Mouse (Mus musculus) midbrain, postnatal 0 days (tissue): Measurements from ENCODE around the gene Amfr. TPM values are rescaled to one million over a fixed set of nuclear protein-coding genes. Genes with fewer than 3 reads are reported as not detected.

ENCODE experiments used
- ATAC-seq: fragments of 200-750 bp; cut with Nextera tagmentation; 2 replicates; pipeline ENCODE4 v1.8.0; 2017; ENCODE audit warnings: moderate number of reproducible peaks, mild to moderate bottlenecking, moderate TSS enrichment, moderate library complexity; ENCODE audit not compliant: low FRiP score
- DNase-seq: peaks from one replicate; pipeline ENCODE4 v3.0.0-alpha.2; 2015; ENCODE audit warnings: low spot score
- H3K27ac ChIP-seq: fragments of 300-500 bp; sonication (generic); 2 replicates; pipeline ENCODE4 v1.5.1; 2014; ENCODE audit warnings: low read depth, mild to moderate bottlenecking, low read length, mixed read lengths
- H3K27me3 ChIP-seq: fragments of 300-500 bp; sonication (generic); 2 replicates; pipeline ENCODE4 v1.6.1; 2014; ENCODE audit warnings: low read length, control low read depth, mixed read lengths; ENCODE audit not compliant: insufficient read depth
- H3K36me3 ChIP-seq: fragments of 300-500 bp; sonication (generic); 2 replicates; pipeline ENCODE4 v1.6.1; 2014; ENCODE audit warnings: low read length, control low read depth, mixed read lengths; ENCODE audit not compliant: insufficient read depth
- H3K4me1 ChIP-seq: fragments of 300-500 bp; sonication (generic); 2 replicates; pipeline ENCODE4 v1.6.1; 2014; ENCODE audit warnings: mild to moderate bottlenecking, control low read depth, antibody characterized with exemption, low read length, mixed read lengths; ENCODE audit not compliant: insufficient read depth
- H3K4me2 ChIP-seq: fragments of 300-500 bp; sonication (generic); 2 replicates; pipeline ENCODE4 v1.6.1; 2014; ENCODE audit warnings: low read depth, mild to moderate bottlenecking, low read length, mixed read lengths; ENCODE audit not compliant: poor library complexity, severe bottlenecking
- H3K4me3 ChIP-seq: fragments of 300-500 bp; sonication (generic); 2 replicates; pipeline ENCODE4 v1.5.1; 2014; ENCODE audit warnings: low read depth, mild to moderate bottlenecking, low read length, moderate library complexity
- H3K9ac ChIP-seq: fragments of 300-500 bp; sonication (generic); replicated peaks from 2 replicates; pipeline ENCODE4 v1.6.1; 2014; ENCODE audit warnings: mild to moderate bottlenecking, low read length, moderate library complexity, mixed read lengths; ENCODE audit not compliant: poor library complexity, severe bottlenecking
- H3K9me3 ChIP-seq: fragments of 300-500 bp; sonication (generic); 2 replicates; pipeline ENCODE4 v1.6.1; 2016; ENCODE audit warnings: low read length, control low read depth
- CTCF ChIP-seq: IDR thresholded peaks from 2 replicates; pipeline ENCODE4 v1.5.1; 2016; ENCODE audit warnings: antibody characterized with exemption, mild to moderate bottlenecking
- WGBS: fragments of 180-500 bp; shearing (Covaris S2); extraction: QIAGEN DNeasy Blood & Tissue Kit; methylation state at CpG from one replicate; pipeline ENCODE4 v1.1.7; 2014; 5-methylcytosine and 5-hydroxymethylcytosine counted together
- polyA plus RNA-seq: library from polyadenylated mRNA; unstranded; fragments of >200 nt; fragmentation: Nextera tagmentation; extraction: Ambion mirVana; gene quantifications from 2 replicates; pipeline ENCODE4 v1.2.1, GENCODE M21; 2015
- total RNA-seq: library from RNA; depleted of rRNA; stranded (reverse); fragments of >200 nt; gene quantifications from 2 replicates; pipeline ENCODE4 v1.2.3, GENCODE M21; 2014

The Amfr gene
- total and polyA plus RNA-seq, 2 experiments from 2014 or later, result 84.8 to 227 TPM

DNA sequence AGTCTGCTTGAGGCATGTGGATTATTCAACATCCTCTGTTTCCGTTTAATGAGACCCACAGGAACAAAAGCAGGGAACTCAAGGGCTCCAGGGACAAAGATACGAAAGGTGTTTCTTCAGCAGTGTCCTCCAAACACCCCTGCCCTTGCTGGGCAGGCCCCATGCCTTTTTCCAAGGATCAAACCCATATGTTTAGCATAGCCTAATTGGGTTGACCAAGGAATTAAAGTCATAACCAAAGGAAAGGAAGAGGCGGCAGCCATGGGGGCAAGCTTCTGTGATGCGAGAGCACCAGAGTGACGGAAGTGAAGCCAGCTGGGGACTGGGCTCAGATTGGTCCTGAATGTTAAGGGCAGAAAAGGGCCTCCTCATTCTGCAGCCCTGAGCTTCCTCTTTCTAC lies 40.4 kb downstream of the Amfr start:
- TF ChIP-seq CTCF, result no peak
- DNase-seq (no peak), ATAC-seq (no peak)
- H3K4me3 ChIP-seq, result no peak overlapping the region
- peaks cover 61% of the 10 kb centered on the region for H3K36me3 ChIP-seq
- H3K4me2 ChIP-seq, result no peak overlapping the region
- H3K27ac ChIP-seq, result no peak overlapping the region
- H3K4me1 ChIP-seq, result no peaks in the 10 kb centered on the region
- H3K27me3 ChIP-seq, result no peaks in the 10 kb centered on the region
- no peak overlapping the region for H3K9ac ChIP-seq
- WGBS, result 76% methylated on average over 5 of the region's 5 CpGs
- H3K9me3 ChIP-seq, result no peaks in the 10 kb centered on the region

DNA sequence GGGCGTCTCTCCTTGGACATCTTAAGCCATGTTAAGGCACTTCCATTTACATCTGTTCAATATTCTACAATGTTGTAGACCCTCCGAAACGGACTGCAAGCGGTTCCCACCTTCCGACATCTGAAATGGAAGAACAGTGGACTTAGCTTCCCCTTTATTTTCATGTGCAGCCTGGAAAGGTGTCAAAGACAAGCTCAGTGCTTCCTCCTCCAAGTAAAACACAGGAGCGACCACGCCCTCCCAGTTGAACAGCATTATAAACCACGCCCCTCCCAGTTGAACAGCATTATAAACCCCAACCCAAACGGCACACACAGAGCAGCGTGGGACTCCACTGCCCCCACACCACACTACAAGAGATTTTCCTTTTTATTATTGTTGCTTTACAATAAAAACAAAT lies 41.2 kb downstream of the Amfr start:
- no peak overlapping the region for H3K27ac ChIP-seq
- ATAC-seq (no peak), DNase-seq (no peak)
- no peaks in the 10 kb centered on the region for H3K27me3 ChIP-seq
- no peak for TF ChIP-seq CTCF
- no peak overlapping the region for H3K4me3 ChIP-seq
- H3K4me1 ChIP-seq, result no peaks in the 10 kb centered on the region
- no peak overlapping the region for H3K9ac ChIP-seq
- H3K9me3 ChIP-seq, result no peaks in the 10 kb centered on the region
- 86% methylated on average over 10 of the region's 10 CpGs for WGBS
- no peak overlapping the region for H3K4me2 ChIP-seq
- H3K36me3 ChIP-seq, result peaks cover 65% of the 10 kb centered on the region

DNA sequence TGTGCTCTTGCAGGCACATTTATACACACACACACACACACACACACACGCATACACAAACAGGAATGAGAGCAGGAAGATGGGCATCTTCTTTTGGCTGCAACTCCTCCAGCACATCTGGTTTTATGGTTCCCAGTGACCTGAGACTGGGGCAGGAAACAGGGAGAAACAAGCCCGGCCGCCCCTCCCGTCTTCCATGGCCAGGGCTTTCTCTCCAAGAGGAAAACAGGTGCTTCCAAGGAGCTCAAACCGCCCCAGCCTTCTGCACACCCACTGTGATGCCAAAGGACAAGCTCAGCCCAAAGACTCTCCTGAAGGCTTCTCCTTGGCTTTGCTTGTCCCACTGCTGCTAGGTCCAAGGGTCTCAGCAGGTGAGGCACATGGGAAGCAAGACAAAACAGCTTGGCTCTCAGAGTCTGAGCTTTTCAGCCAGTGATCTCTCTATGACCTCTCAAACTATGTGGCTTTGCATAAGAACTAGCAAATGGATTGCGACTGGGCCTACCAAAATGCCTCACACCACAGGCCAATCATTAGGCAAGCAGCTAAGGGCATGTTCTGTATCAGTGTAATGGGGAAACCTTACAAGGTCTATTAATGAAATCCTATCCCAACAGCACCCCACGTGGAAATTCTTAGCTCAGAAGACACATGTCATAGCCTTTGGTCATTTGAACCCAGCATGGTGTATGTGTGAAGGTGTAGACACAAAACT lies 42.9 kb downstream of the Amfr start:
- Histone ChIP-seq H3K27me3 (no peaks in the 10 kb centered on the region), H3K9ac (no peak overlapping the region), H3K4me3 (no peak overlapping the region), H3K4me2 (no peak overlapping the region), H3K4me1 (no peaks in the 10 kb centered on the region), H3K27ac (no peak overlapping the region), H3K9me3 (no peaks in the 10 kb centered on the region), H3K36me3 (peaks cover 57% of the 10 kb centered on the region)
- ATAC-seq, result peak; percentile 20; the same call in 1 of the 2 replicates
- no peak for DNase-seq
- no peak for TF ChIP-seq CTCF
- WGBS, result 76% methylated on average over 7 of the region's 7 CpGs

DNA sequence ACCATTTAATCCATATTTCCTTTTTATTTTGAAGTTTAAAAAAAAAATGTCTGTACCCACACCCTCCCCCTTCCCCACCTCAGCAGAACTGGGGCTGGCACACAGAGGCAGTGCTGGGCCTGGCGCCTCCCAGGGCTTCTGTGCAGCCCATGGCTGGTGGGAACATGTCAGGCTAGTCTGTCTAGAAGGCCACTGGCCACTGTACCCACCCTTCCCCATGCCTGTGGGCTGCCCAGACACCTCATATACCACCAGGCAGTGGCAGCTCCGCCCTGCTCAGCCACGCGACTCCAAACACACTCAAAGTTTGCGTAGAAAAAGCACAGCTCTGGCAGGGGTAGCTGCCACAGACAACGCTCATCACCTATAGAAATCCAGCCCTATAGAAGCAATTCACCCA lies 44.3 kb downstream of the Amfr start:
- no peak overlapping the region for H3K4me2 ChIP-seq
- H3K27ac ChIP-seq, result peak overlapping the region; percentile 26; the same call in 1 of the 2 replicates
- whole genome bisulfite sequencing, result 73% methylated on average over 6 of the region's 6 CpGs
- no peak overlapping the region for H3K9ac ChIP-seq
- H3K9me3 ChIP-seq, result no peaks in the 10 kb centered on the region
- no peak overlapping the region for H3K4me3 ChIP-seq
- ATAC-seq, result no peak
- no peak for DNase-seq
- TF ChIP-seq CTCF, result no peak
- peaks cover 57% of the 10 kb centered on the region for H3K36me3 ChIP-seq
- no peaks in the 10 kb centered on the region for H3K27me3 ChIP-seq
- H3K4me1 ChIP-seq, result no peaks in the 10 kb centered on the region

DNA sequence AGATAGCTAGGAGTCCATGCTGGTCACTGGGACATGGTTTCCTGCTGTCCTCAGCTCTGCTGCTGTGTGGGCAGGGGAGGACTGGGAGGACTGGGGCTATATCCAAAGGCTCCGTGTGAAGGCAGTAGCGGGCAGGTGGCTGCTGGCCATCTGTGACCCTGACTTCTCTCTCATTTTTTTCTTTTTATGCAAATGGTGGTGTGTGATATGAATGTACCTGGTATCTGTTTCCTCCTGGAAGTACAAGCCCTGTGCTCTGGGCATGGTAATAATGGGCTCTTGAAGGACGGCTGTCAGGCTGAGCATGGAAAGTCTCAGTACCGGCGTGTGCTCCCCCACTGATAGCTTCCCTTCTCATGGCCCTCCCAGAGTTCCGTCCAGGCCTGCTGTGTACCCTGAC lies 51.7 kb downstream of the Amfr start:
- Histone ChIP-seq H3K36me3 (peaks cover 65% of the 10 kb centered on the region), H3K4me2 (no peak overlapping the region), H3K9me3 (no peaks in the 10 kb centered on the region), H3K9ac (no peak overlapping the region), H3K4me1 (no peaks in the 10 kb centered on the region), H3K27ac (no peak overlapping the region), H3K27me3 (no peaks in the 10 kb centered on the region), H3K4me3 (no peak overlapping the region)
- 93% methylated on average over 6 of the region's 6 CpGs for WGBS
- ATAC-seq, result no peak
- no peak for DNase-seq
- no peak for TF ChIP-seq CTCF

DNA sequence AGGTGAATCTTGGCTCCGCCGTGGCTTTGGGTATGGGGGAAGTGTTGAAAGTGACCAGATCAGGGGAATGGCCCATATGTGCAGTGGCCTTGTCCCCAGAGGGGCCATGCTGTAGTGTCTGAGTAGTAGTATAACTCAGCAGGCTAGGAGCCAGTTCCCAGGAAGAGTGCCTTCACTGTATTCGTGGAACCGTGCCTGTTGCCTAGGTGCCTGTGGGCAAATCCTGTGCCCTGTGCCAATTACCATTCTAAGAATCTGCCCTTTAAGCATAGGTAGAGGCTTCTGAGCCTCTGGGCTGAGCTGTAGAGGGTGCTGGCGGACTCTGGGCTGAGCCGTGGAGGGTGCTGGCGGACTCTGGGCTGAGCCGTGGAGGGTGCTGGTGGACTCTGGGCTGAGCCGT lies 54.2 kb downstream of the Amfr start:
- no peak for ATAC-seq
- no peaks in the 10 kb centered on the region for H3K27me3 ChIP-seq
- no peak for TF ChIP-seq CTCF
- no peaks in the 10 kb centered on the region for H3K9me3 ChIP-seq
- DNase-seq, result peak; percentile 70
- H3K27ac ChIP-seq, result no peak overlapping the region
- no peak overlapping the region for H3K4me2 ChIP-seq
- H3K4me3 ChIP-seq, result no peak overlapping the region
- no peaks in the 10 kb centered on the region for H3K4me1 ChIP-seq
- H3K36me3 ChIP-seq, result peaks cover 68% of the 10 kb centered on the region
- 79% methylated on average over 9 of the region's 9 CpGs for WGBS
- no peak overlapping the region for H3K9ac ChIP-seq
